Mouse (Mus musculus): ENCODE data around the gene Ift172. TPM values are rescaled to one million over a fixed set of nuclear protein-coding genes. Genes with fewer than 3 reads are reported as not detected.

Ift172 gene
- polyA plus RNA-seq (2017; shearing (Covaris generic)): 10 to 100 TPM in 1 of 2 experiments, 1 to 10 TPM in 1; 6.7 to 10.3 TPM

DNA sequence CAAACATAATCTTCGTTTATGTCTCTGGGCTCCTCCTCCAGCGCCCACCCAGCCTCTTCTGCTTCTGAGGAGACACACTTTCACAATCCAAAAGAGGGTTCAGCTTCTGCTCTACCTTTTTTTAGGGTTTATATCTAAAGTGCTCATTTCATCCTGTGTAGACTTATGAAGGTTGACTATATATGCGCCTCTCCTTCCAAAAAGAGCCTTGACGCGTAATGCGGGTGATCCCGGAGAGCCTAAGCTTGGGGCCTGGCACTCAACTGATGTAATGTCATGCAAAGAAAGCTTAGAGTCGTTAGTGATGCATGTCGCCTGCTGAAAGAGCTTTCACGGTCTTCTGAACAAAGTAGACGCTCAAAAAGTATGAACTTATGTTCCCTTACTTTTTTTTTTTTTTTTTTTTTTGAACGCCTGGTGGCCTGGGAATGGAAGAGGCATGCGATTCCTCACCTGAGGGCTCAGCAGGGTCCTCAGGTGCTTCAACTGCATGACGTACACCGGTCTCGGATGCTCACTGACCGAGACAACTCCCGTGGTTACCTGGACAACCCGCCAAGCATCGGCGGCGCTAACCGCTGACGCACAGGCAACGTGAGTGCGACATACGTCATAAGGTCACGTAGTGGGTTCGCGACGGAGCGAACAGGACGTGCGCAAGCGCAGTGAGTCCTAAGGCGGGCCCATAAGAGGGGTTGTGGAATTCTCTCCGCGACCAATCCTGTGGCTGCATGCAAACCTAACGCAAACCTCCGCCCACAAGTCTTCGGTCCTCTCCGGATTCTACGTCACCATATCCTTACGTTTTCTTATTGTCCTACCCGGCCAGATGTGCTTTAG is at the start of gene Ift172:
TSS of gene Ift172 (minus strand) at position 596 of the 840 bp plus-strand sequence.

GRCm38 (mm10) chr5:31297047-31297757 is 6.3 kb upstream of the Ift172 start, which contains the start of gene Gckr:
Gckr (plus strand) TSS chr5:31297443.

DNA sequence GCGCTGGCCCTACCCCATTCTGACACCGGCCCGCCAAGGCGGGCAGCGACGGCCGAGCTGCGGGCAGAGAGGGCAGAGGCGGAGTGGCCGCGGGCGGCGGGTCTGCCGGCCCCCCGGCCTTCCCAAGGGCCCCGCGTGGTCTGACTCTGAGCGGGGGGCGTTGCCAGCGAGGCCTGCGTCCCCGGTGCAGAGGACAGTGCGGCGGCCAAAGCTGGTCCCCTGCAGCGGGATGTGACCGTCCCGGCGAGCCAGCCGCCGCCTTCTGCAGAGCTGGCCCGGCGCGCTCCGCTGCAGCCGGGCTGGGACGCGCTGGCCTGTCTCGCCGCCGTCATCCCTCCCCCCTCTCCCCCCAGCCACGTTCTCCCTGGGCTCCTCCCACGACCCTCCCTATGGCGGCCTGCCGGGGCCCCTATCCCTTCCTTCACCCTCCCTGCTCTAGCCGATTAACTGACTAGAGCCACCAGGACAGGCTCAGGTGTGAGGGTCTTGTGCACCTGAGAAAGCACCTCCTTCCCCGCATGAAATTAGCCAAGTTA is 4.8 kb upstream of the Ift172 start, which contains the start of gene Fndc4:
TSS of gene Fndc4 (minus strand) at position 475 of the 536 bp plus-strand sequence.

GRCm38 (mm10) chr5:31251541-31252101 is 39.3 kb downstream of the Ift172 start, which contains the start of gene Krtcap3:
Krtcap3 (plus strand) TSS chr5:31251691.

DNA sequence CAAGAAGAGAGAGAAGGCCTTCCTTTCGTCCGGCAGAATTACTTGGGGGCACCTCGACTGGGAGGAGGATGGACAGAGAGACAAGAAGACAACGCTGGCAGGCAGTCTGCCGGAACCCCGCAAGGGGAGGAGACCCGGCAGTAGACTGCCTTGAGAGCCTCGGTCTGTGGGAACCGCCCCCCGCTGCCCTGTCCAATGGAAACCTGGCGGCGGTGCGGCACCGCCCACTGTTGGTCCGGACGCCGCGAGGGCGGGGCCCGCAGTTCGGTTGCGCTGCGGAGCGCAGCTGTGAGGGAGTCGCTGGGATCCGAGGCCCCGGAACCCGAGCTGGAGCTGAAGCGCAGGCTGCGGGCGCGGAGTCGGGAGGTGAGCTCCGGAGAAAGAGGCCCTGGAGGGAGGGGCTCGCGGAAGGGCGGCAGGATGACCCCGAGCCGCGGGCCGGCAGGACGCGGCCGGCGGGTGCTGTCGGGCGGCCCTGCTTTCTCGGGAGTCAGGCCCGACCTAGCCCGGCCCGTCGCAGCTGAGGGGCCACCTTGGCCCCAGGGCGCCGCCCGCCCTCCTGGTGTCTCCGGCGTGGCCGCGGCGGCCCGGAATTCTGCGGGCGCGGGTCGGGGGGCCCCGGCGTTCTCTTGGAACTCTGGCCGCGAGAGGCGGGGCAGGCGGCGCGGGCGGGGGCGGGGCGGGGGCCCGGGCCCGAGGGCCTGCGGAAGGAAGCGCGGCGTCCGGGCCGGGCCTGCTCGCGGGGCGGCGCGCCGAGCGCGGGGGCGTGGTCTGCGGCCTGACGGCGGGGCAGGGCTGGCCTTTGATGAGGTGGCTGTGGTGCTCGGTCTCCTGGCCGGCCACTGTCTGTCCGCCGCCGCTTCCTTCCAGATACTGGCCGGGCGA is 50.0 kb downstream of the Ift172 start, which contains the start of the genes Nrbp1 and Gm9970:
TSS of gene Nrbp1 (plus strand) at position 228 of the 885 bp plus-strand sequence.
TSS of gene Gm9970 (minus strand) at position 596 of the 885 bp plus-strand sequence.

DNA sequence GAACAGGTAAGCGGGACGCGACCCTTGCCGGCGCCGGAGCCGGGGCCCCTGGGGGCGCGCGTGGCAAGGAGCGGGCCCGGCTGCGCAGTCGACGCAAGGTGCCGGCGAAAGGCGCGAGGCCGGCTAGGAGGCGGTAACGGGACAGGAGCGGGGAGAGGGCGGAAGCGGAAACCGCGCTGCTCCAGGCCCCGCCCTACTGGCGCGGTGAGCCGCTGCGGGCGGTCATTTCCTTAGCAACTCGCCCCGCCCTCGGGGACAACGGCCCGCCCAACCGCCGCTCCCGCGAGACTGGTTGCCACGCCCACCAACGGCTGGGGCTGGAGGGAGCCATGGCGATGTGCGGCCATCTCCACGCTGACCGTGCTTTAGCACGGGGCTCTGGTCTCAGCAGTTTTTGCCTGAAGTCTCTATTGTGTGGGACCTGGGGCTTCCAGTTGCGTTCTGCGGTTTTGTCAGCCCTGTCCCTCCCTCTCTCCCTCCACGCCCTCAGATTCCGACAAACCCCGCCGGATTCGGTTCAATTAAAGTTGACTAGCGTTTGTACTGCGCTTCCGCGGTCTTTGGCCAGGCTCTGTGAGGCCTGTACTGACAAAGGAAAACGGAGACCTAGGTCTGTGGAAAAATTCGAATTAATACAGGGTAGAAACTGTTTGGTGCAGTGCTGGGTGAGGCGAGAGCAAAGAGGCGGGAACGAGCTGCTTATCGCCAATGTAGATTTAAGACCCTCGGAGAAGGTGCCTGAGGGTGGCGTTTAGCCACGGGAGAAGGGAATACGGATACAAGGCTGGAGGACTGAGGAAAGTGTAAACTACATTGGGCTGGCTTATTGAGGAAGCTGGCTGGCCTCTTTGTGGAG is 70.2 kb downstream of the Ift172 start, which contains the start of gene Ppm1g:
TSS of gene Ppm1g (minus strand) at position 240 of the 856 bp plus-strand sequence.

Other genes starting within 250 kb of the Ift172 start
- 100 to 1,000 TPM in 1 of 2 experiments, 10 to 100 TPM in 1; 82.7 to 103 TPM for gene Atraid, start 242.8 kb downstream of the Ift172 start, polyA plus RNA-seq (2017; shearing (Covaris generic))
- 10 to 100 TPM in 1 of 2 experiments, 1 to 10 TPM in 1; 7.0 to 10.5 TPM for gene Slc5a6, start 242.2 kb downstream of the Ift172 start, polyA plus RNA-seq (2017; shearing (Covaris generic))
- gene Cad, start 236.3 kb downstream of the Ift172 start, polyA plus RNA-seq (2017; shearing (Covaris generic)): 10 to 100 TPM; 21.6 to 30.3 TPM
- gene Dnajc5g, start 184.8 kb downstream of the Ift172 start, polyA plus RNA-seq (2017; shearing (Covaris generic)): not detected
- 1 to 10 TPM in 1 of 2 experiments, under 1 TPM in 1; 0.29 to 2.5 TPM for gene Slc30a3, start 182.9 kb downstream of the Ift172 start, polyA plus RNA-seq (2017; shearing (Covaris generic))
- gene Trim54, start 174.4 kb downstream of the Ift172 start, polyA plus RNA-seq (2017; shearing (Covaris generic)): not detected
- not detected for gene Ucn, start 152.3 kb downstream of the Ift172 start, polyA plus RNA-seq (2017; shearing (Covaris generic))
- 10 to 100 TPM; 38.8 to 51.5 TPM for gene Mpv17, start 136.9 kb downstream of the Ift172 start, polyA plus RNA-seq (2017; shearing (Covaris generic))
- gene Gm29609, start 111.2 kb downstream of the Ift172 start, polyA plus RNA-seq (2017; shearing (Covaris generic)): 1 to 10 TPM; 1.7 to 2.4 TPM
- gene Gtf3c2, start 111.0 kb downstream of the Ift172 start, polyA plus RNA-seq (2017; shearing (Covaris generic)): 10 to 100 TPM; 73.6 to 89.2 TPM
- 100 to 1,000 TPM; 120 to 152 TPM for gene Snx17, start 97.9 kb downstream of the Ift172 start, polyA plus RNA-seq (2017; shearing (Covaris generic))
- gene Eif2b4, start 97.7 kb downstream of the Ift172 start, polyA plus RNA-seq (2017; shearing (Covaris generic)): 10 to 100 TPM; 71.7 to 76.4 TPM
- gene Zfp513, start 88.8 kb downstream of the Ift172 start, polyA plus RNA-seq (2017; shearing (Covaris generic)): 10 to 100 TPM; 25.1 to 30.7 TPM
- 100 to 1,000 TPM; 130 to 173 TPM for gene Ppm1g, start 70.4 kb downstream of the Ift172 start, polyA plus RNA-seq (2017; shearing (Covaris generic))
- gene Nrbp1, start 50.3 kb downstream of the Ift172 start, polyA plus RNA-seq (2017; shearing (Covaris generic)): 100 to 1,000 TPM; 183 to 222 TPM
- 1 to 10 TPM in 1 of 2 experiments, under 1 TPM in 1; 0.40 to 1.1 TPM for gene Gm9970, start 49.9 kb downstream of the Ift172 start, polyA plus RNA-seq (2017; shearing (Covaris generic))
- 10 to 100 TPM; 42.9 to 53.5 TPM for gene Krtcap3, start 39.4 kb downstream of the Ift172 start, polyA plus RNA-seq (2017; shearing (Covaris generic))
- gene Fndc4, start 5.0 kb upstream of the Ift172 start, polyA plus RNA-seq (2017; shearing (Covaris generic)): under 1 TPM; 0.16 to 0.71 TPM
- gene Gckr, start 6.3 kb upstream of the Ift172 start, polyA plus RNA-seq (2017; shearing (Covaris generic)): under 1 TPM; 0.07 to 0.99 TPM
- gene Zfp512, start 161.3 kb upstream of the Ift172 start, polyA plus RNA-seq (2017; shearing (Covaris generic)): 10 to 100 TPM; 53.9 to 61.7 TPM
- gene 4930548H24Rik, start 194.6 kb upstream of the Ift172 start, polyA plus RNA-seq (2017; shearing (Covaris generic)): 1 to 10 TPM in 1 of 2 experiments, under 1 TPM in 1; 0.35 to 2.4 TPM
- gene Gpn1, start 203.6 kb upstream of the Ift172 start, polyA plus RNA-seq (2017; shearing (Covaris generic)): 10 to 100 TPM; 32.8 to 48.0 TPM
- 10 to 100 TPM; 51.0 to 58.9 TPM for gene Slc4a1ap, start 235.9 kb upstream of the Ift172 start, polyA plus RNA-seq (2017; shearing (Covaris generic))
- gene Supt7l, start 236.7 kb upstream of the Ift172 start, polyA plus RNA-seq (2017; shearing (Covaris generic)): 10 to 100 TPM; 27.0 to 33.5 TPM